In genomic region chr2:92185062-92185765, GRCm38 (mm10) we compare ENCODE assay signal across 8 mouse cellular contexts.
DNase-seq lines count a peak whose midpoint lies in the region; ATAC-seq and TF ChIP-seq lines count a peak whose summit lies in the region.

No protein-coding gene starts in this region.

- H3K4me2 ChIP-seq in forebrain, embryonic 11.5 days (ENCODE audit: low read depth, low read length, severe bottlenecking): peak overlapping the region; percentile 88
- peak overlapping the region; percentile 86 for H3K4me2 ChIP-seq in lung, postnatal 0 days (replicated peaks; ENCODE audit: low read depth, low read length)

- H3K4me3 ChIP-seq in bone marrow, adult 2 months (replicated peaks; ENCODE audit: control insufficient read depth, low read depth, low read length): peak overlapping the region; percentile 97
- peak overlapping the region; percentile 87 for H3K4me3 ChIP-seq in forebrain, embryonic 11.5 days (ENCODE audit: low read depth, low read length)
- H3K4me3 ChIP-seq in lung, postnatal 0 days (ENCODE audit: low read depth, low read length): peak overlapping the region; percentile 90

- no peaks in the 10 kb centered on the region for H3K9me3 ChIP-seq in forebrain, embryonic 11.5 days (ENCODE audit: control insufficient read depth, low read length)
- no peaks in the 10 kb centered on the region for H3K9me3 ChIP-seq in lung, postnatal 0 days (ENCODE audit: low read length)

- peak; percentile 24 to 39 for DNase-seq in CD8-positive naive resting alpha-beta T cell, adult 2 months (ENCODE audit: low read depth in 2 of 2, low spot score in 2 of 2)
- DNase-seq in forebrain, embryonic 11.5 days (ENCODE audit: low spot score): peak; percentile 76
- peak; percentile 63 to 65 for DNase-seq in heart, postnatal 10 days
- DNase-seq in kidney, postnatal 36 days: peak; percentile 39 to 66
- peak; percentile 77 for DNase-seq in lung, postnatal 0 days (ENCODE audit: low spot score)
- peak; percentile 47 for DNase-seq in ovary, postnatal 36 days (ENCODE audit: low spot score)
- peak; percentile 66 for DNase-seq in thymus, postnatal 4 days

- peak overlapping the region; percentile 99 for H3K27ac ChIP-seq in bone marrow, adult 2 months (ENCODE audit: control insufficient read depth, insufficient read depth, low read depth, low read length, poor library complexity)
- H3K27ac ChIP-seq in forebrain, embryonic 11.5 days (ENCODE audit: low read depth, low read length): peak overlapping the region; percentile 100
- H3K27ac ChIP-seq in lung, postnatal 0 days (ENCODE audit: low read length): peak overlapping the region; percentile 96

- peak overlapping the region; percentile 94 for H3K9ac ChIP-seq in forebrain, embryonic 11.5 days (ENCODE audit: low read length)
- H3K9ac ChIP-seq in lung, postnatal 0 days (replicated peaks; ENCODE audit: low read depth): peak overlapping the region; percentile 69

- no peak for TF ChIP-seq CTCF in bone marrow, adult 2 months (IDR thresholded peaks at IDR 0.05; ENCODE audit: control insufficient read depth, insufficient read depth, low read length)
- no peak for TF ChIP-seq CTCF in lung, postnatal 0 days (IDR thresholded peaks at IDR 0.05)

- peak; percentile 37; the same call in 1 of the 2 replicates for TF ChIP-seq POLR2A in bone marrow, adult 2 months (IDR thresholded peaks at IDR 0.05; ENCODE audit: borderline replicate concordance, control insufficient read depth, low read depth, low read length)

- intact Hi-C loops in heart, postnatal 10 days (cut with DNase I): loop anchor here (2.0 to 5.0 kb wide), 2 partner anchors 126 to 252 kb away; no protein-coding TSS in a partner anchor

- no peak for TF ChIP-seq EP300 in lung, postnatal 0 days (IDR thresholded peaks at IDR 0.05)

- WGBS in bone marrow, adult 2 months: under 1% methylated on average over 46 of the region's 47 CpGs
- WGBS in forebrain, embryonic 11.5 days: under 1% methylated on average over 33 of the region's 47 CpGs
- 2% methylated on average over 38 of the region's 47 CpGs for WGBS in lung, postnatal 0 days

- peak; percentile 31 for ATAC-seq in forebrain, embryonic 11.5 days (replicated peaks; ENCODE audit: low FRiP score)
- ATAC-seq in lung, postnatal 0 days: peak; percentile 26

- no peaks in the 10 kb centered on the region for H3K4me1 ChIP-seq in bone marrow, adult 2 months (ENCODE audit: control insufficient read depth, insufficient read depth, low read length)
- H3K4me1 ChIP-seq in forebrain, embryonic 11.5 days (replicated peaks; ENCODE audit: control insufficient read depth, insufficient read depth, low read length): peaks cover 6% of the 10 kb centered on the region; the same call in 1 of the 2 replicates
- H3K4me1 ChIP-seq in lung, postnatal 0 days (ENCODE audit: insufficient read depth, low read depth, low read length): peaks cover 9% of the 10 kb centered on the region; the same call in 1 of the 2 replicates

- no peaks in the 10 kb centered on the region for H3K27me3 ChIP-seq in forebrain, embryonic 11.5 days (ENCODE audit: control insufficient read depth, insufficient read depth, low read length)
- H3K27me3 ChIP-seq in lung, postnatal 0 days (replicated peaks; ENCODE audit: insufficient read depth, low read length): no peaks in the 10 kb centered on the region

- H3K36me3 ChIP-seq in forebrain, embryonic 11.5 days (ENCODE audit: control insufficient read depth, insufficient read depth, low read length): no peaks in the 10 kb centered on the region
- H3K36me3 ChIP-seq in lung, postnatal 0 days (ENCODE audit: insufficient read depth, low read length): no peaks in the 10 kb centered on the region

Comparison
In these comparisons a context has a peak if more than half of its experiments do, and no peak if none do; other contexts are left out.
1. Peak in every context shown above with its lines: DNase-seq, ATAC-seq, H3K4me3 ChIP-seq and H3K27ac ChIP-seq.